Mouse (Mus musculus) brain, embryonic 14.5 days (tissue): ENCODE measurements at regions not wholly inside any gene's neighbourhood (a gene's known extent, or its start where the extent isn't known, plus 50 kb on each side); places are given as distances from the start of the nearest gene placed in this dataset.

Experiments
- CTCF ChIP-seq: fragments of 200-500 bp; IDR thresholded peaks from 2 replicates; pipeline ENCODE4 v1.5.1; 2012; ENCODE audit warnings: inconsistent platforms, mild to moderate bottlenecking, moderate library complexity, borderline replicate concordance; ENCODE audit not compliant: insufficient read depth, insufficient read length; ENCODE audit errors: extremely low read depth
- POLR2A ChIP-seq: fragments of 200-500 bp; IDR thresholded peaks from 2 replicates; pipeline ENCODE4 v1.6.1; 2012; ENCODE audit warnings: mild to moderate bottlenecking, inconsistent platforms, borderline replicate concordance; ENCODE audit not compliant: poor library complexity, insufficient read depth, insufficient read length, severe bottlenecking; ENCODE audit errors: extremely low read depth

DNA sequence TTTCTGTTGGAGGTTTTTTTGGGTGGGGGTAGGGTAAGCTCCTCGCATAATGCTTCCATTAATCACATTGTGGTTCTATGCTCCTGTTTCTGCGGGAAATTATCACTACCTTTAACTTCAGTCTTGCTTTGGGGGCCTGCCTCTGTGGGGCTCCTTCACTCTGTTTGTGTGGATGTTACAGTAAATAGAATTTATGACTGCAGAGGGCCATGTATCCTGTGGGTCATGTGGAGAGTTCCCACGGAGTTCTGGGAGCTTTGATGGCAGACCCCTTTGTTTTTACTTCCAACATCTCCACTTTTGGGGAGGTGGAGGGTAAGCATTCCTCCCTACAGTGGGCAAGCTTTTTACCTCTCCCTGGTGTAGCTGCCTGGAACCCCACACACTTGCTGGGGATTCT, 538.6 kb downstream of the Ptprc start:
- TF ChIP-seq CTCF (no peak), POLR2A (no peak)
